Mouse (Mus musculus): ENCODE data around the gene Pknox2.
A peak's percentile ranks its signal among the peaks of the same experiment; 100 is the strongest.

DNA sequence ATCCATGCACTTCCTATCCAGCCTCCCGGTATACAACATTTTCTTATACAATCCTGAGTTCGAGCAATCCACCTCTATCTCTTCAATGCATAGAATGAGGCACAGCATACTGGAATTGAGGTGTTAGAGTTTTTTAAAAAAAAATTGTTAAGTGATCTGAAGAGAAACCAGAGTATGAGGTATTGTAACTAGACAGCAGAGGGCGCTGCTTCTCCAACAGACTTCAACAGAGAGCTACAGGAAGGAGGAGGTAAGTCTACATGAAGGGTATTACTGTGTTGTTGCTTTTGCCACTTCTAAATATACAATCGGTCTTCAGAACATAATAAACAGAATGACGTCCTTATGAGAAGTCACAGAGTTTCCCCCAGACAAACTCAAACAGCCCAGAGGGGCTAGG, 181.5 kb downstream of the Pknox2 start:
- TF ChIP-seq CTCF (conservative IDR thresholded peaks at IDR 0.05; ENCODE audit: low read length) (peak; percentile 60), POU5F1 (IDR thresholded peaks at IDR 0.05; ENCODE audit: borderline replicate concordance, low read length) (no peak), NANOG (IDR thresholded peaks at IDR 0.05; ENCODE audit: borderline replicate concordance, low read length) (no peak)

All from E14TG2a.4 (cell line).